Mouse (Mus musculus) ES-Bruce4 (cell line): Measurements from ENCODE around the gene Desi1. TPM values are rescaled to one million over a fixed set of nuclear protein-coding genes. Genes with fewer than 3 reads are reported as not detected.

ENCODE experiments used
- H3K27ac ChIP-seq: 2 replicates; pipeline ENCODE4 v1.5.1; 2012; ENCODE audit warnings: low read length, inconsistent platforms; ENCODE audit not compliant: insufficient read depth
- H3K27me3 ChIP-seq: 2 replicates; pipeline ENCODE4 v1.6.1; 2012; ENCODE audit warnings: mild to moderate bottlenecking, low read length, inconsistent platforms; ENCODE audit not compliant: control insufficient read depth, poor library complexity, insufficient read depth, severe bottlenecking
- H3K36me3 ChIP-seq: 2 replicates; pipeline ENCODE4 v1.6.1; 2012; ENCODE audit warnings: inconsistent platforms, mild to moderate bottlenecking, low read length, moderate library complexity; ENCODE audit not compliant: control insufficient read depth, poor library complexity, insufficient read depth, severe bottlenecking
- H3K4me1 ChIP-seq: one replicate; pipeline ENCODE4 v1.8.1; 2011; ENCODE audit warnings: low read length; ENCODE audit not compliant: control insufficient read depth, insufficient read depth
- H3K4me3 ChIP-seq: 2 replicates; pipeline ENCODE4 v1.5.1; 2011; ENCODE audit warnings: low read depth, mild to moderate bottlenecking, low read length
- H3K9ac ChIP-seq: 2 replicates; pipeline ENCODE4 v1.6.1; 2012; ENCODE audit warnings: low read depth, mild to moderate bottlenecking, inconsistent platforms; ENCODE audit not compliant: poor library complexity, severe bottlenecking
- H3K9me3 ChIP-seq: replicated peaks from 2 replicates; pipeline ENCODE4 v1.6.1; 2012; ENCODE audit warnings: mild to moderate bottlenecking, low read length, inconsistent platforms; ENCODE audit not compliant: control insufficient read depth, poor library complexity, insufficient read depth, severe bottlenecking
- CTCF ChIP-seq: IDR thresholded peaks from one replicate; pipeline ENCODE4 v1.8.1; 2011; ENCODE audit warnings: low read depth, low read length
- EP300 ChIP-seq: IDR thresholded peaks from 2 replicates; pipeline ENCODE4 v1.6.1; 2011; ENCODE audit warnings: low read depth, low read length; ENCODE audit not compliant: insufficient read depth
- POLR2A ChIP-seq: IDR thresholded peaks from one replicate; pipeline ENCODE4 v1.8.1; 2011; ENCODE audit warnings: low read length; ENCODE audit not compliant: insufficient read depth
- polyA plus RNA-seq: library from polyadenylated mRNA; stranded (reverse); fragments of >200 nt; gene quantifications from 2 replicates; pipeline ENCODE4 v1.2.4, GENCODE M21; 2011; ENCODE audit warnings: low read depth; ENCODE audit not compliant: missing spikeins, insufficient read depth, insufficient read length

The Desi1 gene
- polyA plus RNA-seq, 1 experiment = 45.9 TPM

DNA sequence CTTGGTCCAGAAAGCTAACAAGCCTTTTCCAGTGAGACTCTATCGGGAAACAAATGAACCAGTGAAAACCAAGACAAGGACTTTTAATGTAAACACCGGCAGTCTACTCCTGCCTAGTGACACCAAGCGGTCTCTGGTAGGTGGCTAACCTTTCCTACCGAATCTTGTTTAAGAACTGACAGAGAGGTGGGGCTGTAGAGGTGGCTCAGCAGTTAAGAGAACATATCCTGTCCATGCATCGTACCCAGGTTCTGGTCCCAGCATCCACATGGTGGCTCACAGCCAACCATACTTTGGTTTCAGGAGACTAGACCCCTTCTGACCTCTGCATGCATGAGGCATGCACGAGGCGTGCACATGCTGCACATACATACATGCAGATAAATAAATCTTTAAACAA is 6.4 kb downstream of the Desi1 start:
- TF ChIP-seq POLR2A = no peak
- TF ChIP-seq CTCF = no peak
- no peak for TF ChIP-seq EP300
- no peak overlapping the region for H3K27ac ChIP-seq
- no peak overlapping the region for H3K4me3 ChIP-seq
- H3K4me1 ChIP-seq = no peaks in the 10 kb centered on the region
- no peak overlapping the region for H3K9ac ChIP-seq
- H3K36me3 ChIP-seq = peaks cover 65% of the 10 kb centered on the region
- no peaks in the 10 kb centered on the region for H3K27me3 ChIP-seq
- no peaks in the 10 kb centered on the region for H3K9me3 ChIP-seq

DNA sequence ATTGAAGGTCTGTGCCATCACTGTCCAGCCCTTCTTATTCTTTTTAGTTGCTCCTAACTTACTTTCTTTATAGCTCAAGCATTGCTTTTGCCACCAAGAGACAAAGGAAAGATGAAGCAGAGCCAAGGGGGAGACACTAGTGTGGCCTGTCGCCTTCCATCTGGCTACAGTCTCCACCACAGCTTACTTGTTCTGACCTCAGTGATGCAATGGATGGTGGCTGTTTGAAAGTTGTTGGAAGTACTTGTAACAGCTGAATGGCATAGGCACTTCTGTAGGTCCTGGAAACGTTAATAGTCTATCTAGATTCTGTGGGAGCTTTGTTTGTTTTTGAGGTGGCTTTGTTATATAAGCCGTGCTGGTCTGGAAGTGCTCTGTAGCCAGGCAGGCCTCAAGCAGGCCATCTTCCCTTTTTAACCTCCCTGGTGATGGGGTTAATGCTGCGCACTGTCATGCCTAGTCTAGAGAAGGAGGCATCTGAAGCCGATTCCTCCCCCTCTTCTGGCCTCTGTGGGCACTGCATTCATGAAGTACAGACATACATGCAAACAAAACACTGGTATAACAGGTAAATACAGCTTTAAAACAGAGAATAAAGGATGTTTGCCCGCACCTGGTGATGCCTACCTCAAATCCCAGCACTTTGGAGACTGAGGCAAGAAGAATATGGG is 9.6 kb downstream of the Desi1 start:
- no peak for TF ChIP-seq POLR2A
- TF ChIP-seq CTCF = no peak
- no peak for TF ChIP-seq EP300
- Histone ChIP-seq H3K4me1 (no peaks in the 10 kb centered on the region), H3K4me3 (no peak overlapping the region), H3K9ac (no peak overlapping the region), H3K9me3 (no peaks in the 10 kb centered on the region), H3K36me3 (peaks cover 50% of the 10 kb centered on the region), H3K27me3 (no peaks in the 10 kb centered on the region), H3K27ac (no peak overlapping the region)

DNA sequence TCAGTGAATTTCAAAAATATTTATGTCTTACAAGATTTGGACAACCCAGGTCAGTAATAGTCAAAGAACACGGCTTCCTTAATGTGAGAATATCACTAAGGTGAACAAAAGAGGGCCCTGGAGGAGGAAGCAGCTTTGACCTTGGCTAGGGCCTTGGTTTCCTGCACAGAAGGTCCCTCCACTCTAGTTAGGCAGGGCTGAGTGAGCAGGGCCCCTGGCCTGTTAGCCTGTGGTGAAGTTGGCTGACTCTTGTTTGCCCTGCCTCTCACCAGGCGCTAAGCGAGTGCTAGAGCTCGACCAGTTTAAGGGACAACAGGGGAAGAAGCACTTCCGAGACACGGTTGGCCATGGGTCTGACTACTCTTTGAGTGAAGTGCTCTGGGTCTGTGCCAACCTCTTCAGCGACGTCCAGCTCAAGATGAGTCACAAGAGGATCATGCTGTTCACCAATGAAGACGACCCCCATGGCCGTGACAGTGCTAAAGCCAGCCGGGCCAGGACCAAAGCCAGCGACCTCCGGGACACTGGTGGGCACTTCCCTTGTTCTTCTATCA is 11.1 kb downstream of the Desi1 start:
- Histone ChIP-seq H3K9me3 (no peaks in the 10 kb centered on the region), H3K27me3 (no peaks in the 10 kb centered on the region), H3K9ac (no peak overlapping the region), H3K36me3 (peaks cover 43% of the 10 kb centered on the region), H3K4me1 (no peaks in the 10 kb centered on the region), H3K27ac (no peak overlapping the region), H3K4me3 (no peak overlapping the region)
- TF ChIP-seq CTCF (no peak), POLR2A (no peak), EP300 (no peak)

DNA sequence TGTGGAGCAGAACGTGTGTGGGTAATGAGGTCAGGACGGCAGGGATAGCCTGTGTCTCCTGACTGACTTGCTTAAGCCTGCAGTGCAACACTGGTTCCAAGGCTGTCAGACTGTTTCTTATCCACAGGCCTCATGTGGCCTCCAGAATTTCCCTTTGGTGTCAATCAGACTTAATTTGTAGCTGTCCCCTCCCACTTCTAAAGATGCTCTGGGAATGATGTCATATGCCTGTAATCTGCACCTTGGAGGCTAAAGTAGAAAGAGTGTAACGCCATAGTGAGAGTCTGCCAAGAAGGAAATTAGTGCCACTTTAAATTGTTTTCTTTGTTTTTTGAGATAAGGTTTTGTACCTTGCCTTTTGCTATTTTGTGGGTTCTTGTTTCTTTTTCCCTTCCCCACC is 14.4 kb downstream of the Desi1 start:
- TF ChIP-seq EP300 = no peak
- H3K4me1 ChIP-seq = no peaks in the 10 kb centered on the region
- no peaks in the 10 kb centered on the region for H3K9me3 ChIP-seq
- peaks cover 26% of the 10 kb centered on the region for H3K36me3 ChIP-seq
- no peak overlapping the region for H3K9ac ChIP-seq
- H3K27ac ChIP-seq = no peak overlapping the region
- H3K27me3 ChIP-seq = no peaks in the 10 kb centered on the region
- no peak overlapping the region for H3K4me3 ChIP-seq

GRCm38 (mm10) chr15:82017461-82017860 is 16.2 kb downstream of the Desi1 start:
- Histone ChIP-seq H3K9me3 (no peaks in the 10 kb centered on the region), H3K27me3 (no peaks in the 10 kb centered on the region), H3K9ac (no peak overlapping the region; the same call in 1 of the 2 replicates), H3K36me3 (peaks cover 18% of the 10 kb centered on the region), H3K4me3 (no peak overlapping the region), H3K27ac (no peak overlapping the region), H3K4me1 (no peaks in the 10 kb centered on the region)
- TF ChIP-seq CTCF = no peak

DNA sequence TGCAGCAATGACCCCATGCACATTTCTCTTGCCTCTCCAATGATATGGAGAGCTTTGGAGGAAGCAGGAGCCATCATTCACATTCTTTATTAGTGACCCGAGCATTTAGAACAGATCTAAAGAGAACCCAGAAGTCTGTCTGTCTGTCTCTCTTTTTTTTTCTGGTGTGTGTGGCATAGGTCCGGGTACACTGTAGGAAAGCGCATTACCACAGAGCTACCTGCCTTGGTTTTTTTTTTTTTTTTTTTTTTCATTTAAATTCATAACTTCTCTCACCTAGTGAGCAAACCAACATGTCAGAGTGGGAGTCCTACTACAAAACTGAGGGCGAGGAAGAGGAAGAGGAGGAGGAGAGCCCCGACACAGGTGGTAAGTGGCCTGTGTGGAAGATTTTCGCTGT is 16.8 kb downstream of the Desi1 start:
- H3K9ac ChIP-seq = peak overlapping the region; percentile 14
- peaks cover 13% of the 10 kb centered on the region for H3K36me3 ChIP-seq
- no peaks in the 10 kb centered on the region for H3K4me1 ChIP-seq
- TF ChIP-seq EP300 (no peak), POLR2A (no peak), CTCF (no peak)
- H3K9me3 ChIP-seq = no peaks in the 10 kb centered on the region
- no peak overlapping the region for H3K27ac ChIP-seq
- peak overlapping the region; percentile 81 for H3K4me3 ChIP-seq
- no peaks in the 10 kb centered on the region for H3K27me3 ChIP-seq
